Mouse (Mus musculus): Measurements from ENCODE around the gene Taar6. TPM values are rescaled to one million over a fixed set of nuclear protein-coding genes. Genes with fewer than 3 reads are reported as not detected.

The Taar6 gene
- not detected for polyA plus RNA-seq (2017; shearing (Covaris generic))

GRCm38 (mm10) chr10:23985546-23985945 lies at the start of gene Taar6:
Gene Taar6 (minus strand): TSS chr10:23985646.

DNA sequence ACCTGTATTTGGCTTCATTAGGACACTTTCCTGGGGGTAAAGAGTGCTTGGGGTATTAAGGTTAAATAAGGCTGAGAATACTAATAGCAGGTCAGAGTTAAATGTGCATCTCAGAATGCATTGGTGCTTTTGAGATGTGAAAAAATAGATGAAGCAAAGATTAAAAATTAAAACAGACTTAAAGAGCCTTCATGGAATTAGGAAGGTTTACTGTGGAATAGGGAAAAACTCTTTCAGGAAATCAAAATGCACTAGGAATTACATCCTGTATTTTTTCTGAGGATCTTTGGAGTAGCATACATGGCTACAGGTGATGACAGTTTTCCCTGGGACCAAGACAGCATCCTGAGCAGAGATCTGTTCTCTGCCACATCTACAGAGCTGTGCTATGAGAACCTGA lies 41.5 kb upstream of the Taar6 start, which contains the start of gene Taar7d:
Gene Taar7d (plus strand): TSS at position 301 of the 400 bp plus-strand sequence.

GRCm38 (mm10) chr10:23999639-24000038 lies 14.2 kb upstream of the Taar6 start, which contains the start of gene Taar7b:
Gene Taar7b (plus strand): TSS chr10:23999939.

DNA sequence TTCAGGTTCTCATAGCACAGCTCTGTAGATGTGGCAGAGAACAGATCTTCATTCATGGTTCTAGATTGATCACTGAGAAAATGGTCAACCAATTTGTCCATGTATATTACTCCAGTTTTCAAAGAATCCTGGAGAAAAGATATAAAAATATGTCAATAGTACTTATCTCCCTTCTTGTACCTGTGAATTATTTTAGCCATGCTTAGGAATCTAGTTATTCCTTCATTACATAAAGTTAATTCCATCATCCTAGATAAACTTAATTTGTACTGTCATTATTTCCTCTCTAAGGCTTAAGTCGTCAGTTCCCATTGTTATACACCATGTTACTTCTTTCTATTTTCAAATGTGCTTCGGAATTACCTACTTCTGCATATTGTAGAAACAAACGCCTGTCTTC lies 7.9 kb upstream of the Taar6 start, which contains the start of gene Taar7a:
Gene Taar7a (minus strand): TSS at position 101 of the 400 bp plus-strand sequence.

GRCm38 (mm10) chr10:23970656-23971165 lies 14.7 kb downstream of the Taar6 start, which contains the start of gene Taar5:
Gene Taar5 (plus strand): TSS chr10:23970706.

GRCm38 (mm10) chr10:23960444-23960915 lies 25.0 kb downstream of the Taar6 start, which contains the start of gene Taar4:
Gene Taar4 (plus strand): TSS chr10:23960494.

DNA sequence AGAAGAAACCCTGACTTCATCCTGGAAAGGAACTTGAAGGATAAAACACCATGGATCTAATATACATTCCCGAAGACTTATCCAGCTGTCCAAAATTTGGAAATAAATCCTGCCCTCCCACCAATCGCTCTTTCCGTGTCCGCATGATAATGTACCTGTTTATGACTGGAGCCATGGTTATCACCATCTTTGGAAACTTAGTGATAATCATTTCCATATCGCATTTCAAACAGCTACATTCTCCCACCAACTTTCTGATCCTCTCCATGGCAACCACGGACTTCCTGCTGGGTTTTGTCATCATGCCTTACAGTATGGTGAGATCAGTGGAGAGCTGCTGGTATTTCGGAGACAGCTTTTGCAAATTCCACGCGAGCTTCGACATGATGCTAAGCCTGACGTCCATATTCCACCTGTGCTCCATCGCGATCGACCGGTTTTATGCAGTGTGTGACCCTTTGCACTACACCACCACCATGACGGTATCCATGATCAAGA lies 35.9 kb downstream of the Taar6 start, which contains the start of gene Taar3:
Gene Taar3 (plus strand): TSS at position 51 of the 498 bp plus-strand sequence.

GRCm38 (mm10) chr10:23938312-23938711 lies 47.1 kb downstream of the Taar6 start, which contains the start of gene Taar2:
Gene Taar2 (plus strand): TSS chr10:23938572.

Other genes with a start within 250 kb of the Taar6 start
- 10 to 100 TPM; 48.8 to 52.8 TPM for gene Rps12, start 198.4 kb downstream of the Taar6 start, polyA plus RNA-seq (2017; shearing (Covaris generic))
- gene Slc18b1, start 188.7 kb downstream of the Taar6 start, polyA plus RNA-seq (2017; shearing (Covaris generic)), result under 1 TPM in 1 of 2 experiments, not detected in 1; 0.10 TPM
- gene Vnn3, start 134.2 kb downstream of the Taar6 start, polyA plus RNA-seq (2017; shearing (Covaris generic)), result not detected
- gene Vnn1, start 91.0 kb downstream of the Taar6 start, polyA plus RNA-seq (2017; shearing (Covaris generic)), result not detected
- not detected for gene Taar1, start 65.3 kb downstream of the Taar6 start, polyA plus RNA-seq (2017; shearing (Covaris generic))
- under 1 TPM in 1 of 2 experiments, not detected in 1; 0.34 TPM for gene Taar2, start 47.1 kb downstream of the Taar6 start, polyA plus RNA-seq (2017; shearing (Covaris generic))
- gene Taar3, start 36.1 kb downstream of the Taar6 start, polyA plus RNA-seq (2017; shearing (Covaris generic)), result not detected
- gene Taar4, start 25.2 kb downstream of the Taar6 start, polyA plus RNA-seq (2017; shearing (Covaris generic)), result not detected
- not detected for gene Taar5, start 14.9 kb downstream of the Taar6 start, polyA plus RNA-seq (2017; shearing (Covaris generic))
- not detected for gene Taar7a, start 7.8 kb upstream of the Taar6 start, polyA plus RNA-seq (2017; shearing (Covaris generic))
- not detected for gene Taar7b, start 14.3 kb upstream of the Taar6 start, polyA plus RNA-seq (2017; shearing (Covaris generic))
- under 1 TPM in 1 of 2 experiments, not detected in 1; 0.22 TPM for gene Taar7d, start 41.6 kb upstream of the Taar6 start, polyA plus RNA-seq (2017; shearing (Covaris generic))
- under 1 TPM in 1 of 2 experiments, not detected in 1; 0.53 TPM for gene Taar7e, start 52.0 kb upstream of the Taar6 start, polyA plus RNA-seq (2017; shearing (Covaris generic))
- not detected for gene Taar7f, start 63.9 kb upstream of the Taar6 start, polyA plus RNA-seq (2017; shearing (Covaris generic))
- gene Taar8a, start 90.9 kb upstream of the Taar6 start, polyA plus RNA-seq (2017; shearing (Covaris generic)), result not detected
- not detected for gene Taar8b, start 106.6 kb upstream of the Taar6 start, polyA plus RNA-seq (2017; shearing (Covaris generic))
- gene Taar8c, start 116.3 kb upstream of the Taar6 start, polyA plus RNA-seq (2017; shearing (Covaris generic)), result not detected
- not detected for gene Taar9, start 123.9 kb upstream of the Taar6 start, polyA plus RNA-seq (2017; shearing (Covaris generic))
- 10 to 100 TPM; 36.0 to 38.5 TPM for gene Stx7, start 163.7 kb upstream of the Taar6 start, polyA plus RNA-seq (2017; shearing (Covaris generic))
- gene Moxd1, start 237.9 kb upstream of the Taar6 start, polyA plus RNA-seq (2017; shearing (Covaris generic)), result not detected

Measured in activated CD4-positive, CD25-positive, alpha-beta regulatory T cell (primary cell).